Mouse (Mus musculus): ENCODE data around the gene Chd3.
A peak's percentile ranks its signal among the peaks of the same experiment; 100 is the strongest.

The Chd3 gene

DNA sequence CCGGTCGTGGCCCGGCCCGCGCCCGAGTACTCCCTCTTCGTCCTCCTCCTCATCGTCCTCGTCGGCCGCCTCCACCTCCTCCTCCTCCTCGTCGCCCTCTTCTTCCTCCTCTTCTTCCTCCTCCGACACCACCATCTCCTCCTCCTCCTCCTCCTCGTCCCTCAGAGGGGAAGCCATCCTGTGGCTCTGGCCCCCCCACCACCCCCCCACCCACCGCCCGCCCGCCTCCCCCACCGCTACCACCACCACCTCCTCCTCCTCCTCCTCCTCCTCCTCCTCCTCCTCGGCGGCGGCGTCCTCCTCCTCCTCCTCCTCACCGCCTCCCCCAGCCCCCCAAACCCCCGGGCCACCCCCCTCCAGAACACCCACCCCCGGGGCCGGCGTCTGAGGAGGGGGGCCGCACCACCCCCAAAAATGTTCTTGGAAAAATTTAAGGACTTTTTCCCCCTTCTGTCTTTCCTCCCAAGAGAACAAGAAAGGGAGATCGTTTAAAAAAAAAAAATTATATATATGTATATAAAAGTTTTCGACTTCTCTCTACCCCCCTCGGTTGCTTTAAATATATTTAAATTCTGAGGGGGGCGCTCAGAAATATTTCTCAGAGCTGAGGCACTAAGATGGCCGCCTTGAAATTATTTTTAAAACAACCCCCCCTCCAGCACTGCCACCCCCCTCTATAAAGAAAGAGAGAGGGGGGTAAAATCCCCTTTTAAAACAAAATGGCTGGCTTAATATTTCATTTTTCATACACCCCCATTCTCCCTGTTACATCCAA is at the start of gene Chd3:
Gene Chd3 (minus strand): TSS at position 192 of the 775 bp plus-strand sequence.
- DNase-seq = peak; percentile 44

DNA sequence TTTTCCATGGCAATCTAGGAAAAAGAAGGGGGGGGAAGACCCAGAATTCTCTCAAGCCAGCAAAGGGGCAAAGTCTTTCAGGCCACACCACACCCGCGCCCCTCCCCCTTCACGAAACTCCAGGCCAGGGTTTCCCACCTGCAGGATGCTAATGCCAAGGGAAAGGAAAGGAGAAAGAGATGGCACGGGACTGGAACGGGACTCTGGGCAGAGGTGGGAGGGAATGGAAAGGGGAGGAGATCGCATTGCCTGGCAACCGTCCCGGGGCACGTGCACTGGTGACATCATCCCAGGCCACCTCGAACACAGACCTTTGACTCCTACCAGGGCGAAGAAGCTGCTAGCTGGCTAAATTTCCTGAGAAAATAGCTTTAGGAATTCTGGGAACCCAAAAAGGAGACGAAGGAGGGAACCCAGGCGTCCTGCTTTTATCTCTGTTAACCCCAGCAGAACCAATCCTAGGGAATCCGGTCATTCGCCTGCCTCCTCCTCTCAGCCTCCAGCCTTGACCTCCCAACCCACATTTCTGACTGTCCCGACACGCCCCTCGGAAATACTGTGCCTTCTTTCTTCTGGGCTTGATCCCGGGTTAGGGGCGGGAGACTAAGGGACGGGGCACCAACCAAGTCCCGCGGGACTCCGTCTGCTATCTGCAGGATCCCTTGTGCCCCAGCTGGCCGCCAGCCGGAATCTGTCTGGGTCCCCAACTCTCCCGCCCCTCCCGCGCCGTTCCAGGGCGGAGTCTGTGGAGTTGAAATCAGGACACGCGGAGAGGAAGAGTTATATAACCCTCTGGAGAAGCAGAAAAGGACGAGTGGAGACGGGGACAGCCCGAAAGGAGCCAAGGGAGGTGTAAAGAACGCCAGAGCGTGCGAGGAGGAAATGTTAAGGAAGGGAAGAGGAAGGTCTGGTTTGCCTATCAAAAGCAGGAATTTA is 48.5 kb upstream of the Chd3 start:
- DNase-seq = peak; percentile 83

DNA sequence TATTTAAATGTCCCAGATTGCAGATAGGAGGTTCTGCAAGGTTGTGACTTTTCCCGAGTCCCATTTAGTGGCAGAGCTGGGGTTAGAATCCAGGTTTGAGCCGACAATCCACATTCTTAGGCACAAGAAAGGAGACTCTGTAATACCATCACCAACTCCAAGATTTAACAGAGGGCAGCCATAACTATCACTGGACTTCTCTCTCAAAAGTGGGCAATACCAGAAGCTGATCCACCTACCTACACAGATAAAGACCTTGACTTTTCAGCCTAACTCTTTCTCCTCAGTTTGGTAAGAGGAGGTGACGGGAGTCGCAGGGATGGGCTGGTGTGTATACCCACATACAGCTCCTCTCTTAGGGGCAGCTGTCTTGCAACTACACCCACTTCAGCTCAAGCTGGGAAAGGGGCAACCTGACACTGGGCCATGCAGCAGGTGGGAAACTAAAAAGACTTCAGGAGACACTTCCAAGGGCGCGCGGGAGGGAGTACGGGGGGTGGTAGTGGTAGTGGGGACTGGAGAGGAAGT is 47.8 kb upstream of the Chd3 start:
- no peak for DNase-seq

DNA sequence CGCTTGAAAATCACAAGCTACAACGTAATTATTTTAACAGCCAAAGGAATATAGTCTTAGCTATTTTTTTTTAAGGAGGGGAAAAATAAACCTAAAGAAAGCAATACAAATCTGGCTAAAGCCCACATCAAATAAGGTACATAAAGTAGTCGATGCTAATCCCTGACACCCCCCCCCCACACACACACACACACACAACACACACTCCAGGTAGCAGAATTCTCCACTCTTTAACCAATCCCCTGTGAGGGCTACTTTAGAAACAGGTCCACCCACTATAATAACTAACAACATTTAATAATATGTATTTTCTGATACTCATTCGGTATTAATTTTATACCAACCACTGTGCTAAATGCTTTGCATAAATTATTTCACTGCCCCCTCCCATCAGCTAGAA is 47.3 kb upstream of the Chd3 start:
- no peak for DNase-seq

DNA sequence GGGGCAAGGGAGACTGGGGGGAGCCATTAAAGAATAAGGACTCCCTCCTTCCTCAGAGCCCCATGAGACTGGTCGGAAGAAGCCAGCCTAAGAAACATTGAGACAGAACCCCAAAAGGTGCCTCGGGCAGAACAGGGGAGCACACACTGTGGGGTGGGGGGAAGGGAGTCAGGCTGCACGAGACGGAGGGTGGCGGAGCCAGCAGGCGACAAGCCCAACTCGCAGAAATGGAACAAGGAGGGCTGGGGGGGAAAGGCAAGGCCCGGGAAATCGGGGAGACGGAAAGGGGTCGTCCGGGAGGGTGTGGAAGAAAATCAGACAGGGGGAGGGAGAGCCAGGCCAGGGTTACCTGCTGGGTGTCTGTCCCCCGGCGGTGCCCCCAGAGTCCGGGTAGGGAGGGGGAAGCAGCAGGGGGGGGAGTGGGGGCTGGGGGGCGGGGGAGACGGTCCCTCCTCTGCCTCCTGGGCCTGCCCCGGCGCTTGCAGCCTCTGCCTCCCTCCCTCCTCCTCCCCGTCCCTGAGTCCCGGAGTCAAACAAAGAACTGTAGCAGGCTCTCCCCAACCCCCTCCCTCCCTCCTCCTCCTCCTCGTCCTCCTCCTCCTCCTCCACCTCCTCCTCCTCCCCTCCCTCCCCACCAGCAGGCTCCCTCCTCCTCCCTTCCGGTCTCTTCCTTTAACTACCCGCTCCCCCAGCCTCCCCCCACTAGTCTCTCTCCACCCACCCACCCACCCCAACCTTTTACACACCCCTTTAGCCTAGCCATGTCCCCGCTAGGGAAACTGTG is 46.7 kb upstream of the Chd3 start:
- peak; percentile 76 for DNase-seq

DNA sequence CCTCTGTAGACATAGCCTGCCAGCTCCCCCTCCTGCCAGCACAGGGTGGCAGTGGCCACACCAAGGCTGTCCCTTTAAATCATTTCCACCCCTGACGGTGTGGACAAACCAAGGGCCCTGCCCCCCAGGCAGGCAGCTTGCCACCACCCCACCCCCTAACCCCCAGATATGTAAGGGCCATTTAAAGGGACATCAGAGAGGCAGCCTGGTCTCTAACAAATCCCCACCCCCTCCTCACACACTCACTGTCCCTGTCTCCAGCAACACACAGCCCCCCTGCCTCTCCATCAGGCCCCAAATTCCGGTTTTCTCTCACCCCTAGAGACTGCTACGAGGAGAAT is 46.1 kb upstream of the Chd3 start:
- DNase-seq = no peak

DNA sequence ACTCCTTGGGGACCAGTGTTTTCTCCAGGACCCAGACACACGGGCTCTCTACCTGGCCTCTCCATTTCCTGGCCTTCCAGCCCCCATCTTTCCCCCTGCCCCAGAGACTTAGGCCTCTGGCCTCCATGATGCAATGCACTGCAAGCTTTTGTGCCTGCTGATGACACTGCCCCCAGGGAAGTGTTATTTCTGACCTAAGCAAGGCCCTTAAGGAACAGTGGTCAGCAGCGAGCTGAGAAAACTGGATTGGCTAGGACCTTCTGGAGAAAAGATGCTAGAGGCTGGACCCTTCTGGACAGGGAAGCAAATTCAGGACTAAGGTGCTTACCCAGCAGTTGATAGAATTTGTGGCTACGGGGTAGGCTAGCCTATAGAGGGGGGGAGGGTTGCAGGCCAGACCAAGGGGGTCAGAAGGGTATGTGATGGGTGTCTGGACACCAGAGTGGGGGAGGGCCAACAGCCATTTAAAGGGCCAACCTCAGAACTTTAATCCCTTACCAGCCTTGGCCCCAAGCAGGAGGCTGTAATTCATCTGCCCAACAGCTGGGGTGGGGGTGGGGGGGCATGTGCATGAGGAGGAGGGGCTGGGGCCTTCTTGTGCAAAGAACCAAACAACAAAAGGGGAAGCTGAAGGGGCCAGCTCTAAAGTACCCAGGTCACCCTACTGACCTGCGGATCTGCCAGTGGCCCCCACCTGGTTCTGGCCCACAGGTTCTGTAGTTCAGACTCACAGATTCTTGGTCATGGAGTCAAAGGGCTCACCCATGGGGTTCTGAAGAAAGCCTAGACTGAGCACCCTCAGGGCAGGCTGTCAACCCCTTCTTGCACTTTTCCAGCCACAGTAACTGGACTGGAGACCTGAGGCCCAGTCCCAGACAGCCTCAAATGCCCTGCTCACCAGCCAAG is 45.5 kb upstream of the Chd3 start:
- DNase-seq = peak; percentile 50

DNA sequence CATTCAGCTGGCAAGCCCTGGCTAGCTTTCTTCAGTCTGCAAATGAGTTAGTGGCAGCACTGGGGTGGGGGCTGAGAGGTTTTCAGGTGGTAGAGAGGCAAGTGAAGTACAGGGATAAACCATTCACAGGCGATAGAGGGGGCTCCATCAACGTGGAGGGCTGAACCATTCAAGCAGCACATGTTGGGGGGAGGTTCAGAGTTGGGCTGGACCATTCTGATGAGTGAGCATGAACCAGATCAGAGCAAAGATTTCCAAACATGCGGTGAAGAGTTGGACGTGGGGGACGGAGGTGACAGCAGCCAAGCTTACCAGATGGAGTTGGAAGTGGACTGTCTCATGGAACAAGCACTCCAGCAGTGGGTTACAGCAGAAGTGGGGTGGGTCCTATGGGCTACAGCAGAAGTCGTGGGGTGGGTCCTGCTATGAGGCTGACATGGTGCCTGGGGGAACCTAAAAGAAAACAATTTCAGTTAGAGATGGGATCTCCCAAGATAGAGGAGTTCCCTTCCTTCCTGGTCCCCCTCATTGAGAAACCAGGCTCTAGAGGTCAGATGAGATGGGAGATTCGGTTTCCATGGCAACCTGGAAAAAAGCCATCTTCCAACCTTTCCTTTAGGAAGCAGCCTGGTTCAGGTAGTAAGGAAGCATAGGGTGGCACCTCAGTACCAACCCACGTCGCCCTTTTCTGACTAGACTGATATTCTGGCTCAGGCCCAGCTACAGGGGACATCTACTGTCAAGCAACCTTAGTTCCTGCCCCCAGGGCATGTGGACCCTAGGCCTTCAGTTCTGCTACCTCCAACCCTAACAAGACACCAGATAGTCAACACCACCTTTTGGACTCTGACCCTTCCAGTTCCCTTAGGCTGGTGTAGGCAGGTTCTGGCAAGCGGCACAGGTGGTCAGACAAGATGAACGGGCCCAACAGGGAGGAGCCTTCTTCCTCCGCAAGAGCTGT is 44.3 kb upstream of the Chd3 start, which contains the start of gene Kdm6b:
Gene Kdm6b (minus strand): TSS at position 455 of the 961 bp plus-strand sequence.
- peak; percentile 74 for DNase-seq

DNA sequence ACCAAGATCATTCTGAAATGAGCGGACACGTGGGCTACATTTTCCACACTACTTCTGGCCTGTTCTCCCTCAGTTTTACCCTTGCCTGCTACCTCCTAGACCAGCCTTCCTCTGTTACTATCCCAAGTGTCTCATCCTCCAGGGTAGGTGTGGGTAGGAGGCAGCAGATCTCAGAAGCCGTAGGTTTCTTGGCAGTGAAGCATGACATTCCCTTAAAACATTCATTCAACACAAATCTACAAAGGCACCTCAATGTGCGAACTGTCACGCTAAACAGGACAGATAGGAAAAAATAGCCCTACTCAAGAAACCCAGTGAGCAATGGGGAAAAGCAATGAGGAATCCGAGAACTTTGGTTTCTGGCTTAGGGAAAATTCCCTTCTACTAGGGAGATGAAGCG is 43.3 kb upstream of the Chd3 start:
- no peak for DNase-seq

DNA sequence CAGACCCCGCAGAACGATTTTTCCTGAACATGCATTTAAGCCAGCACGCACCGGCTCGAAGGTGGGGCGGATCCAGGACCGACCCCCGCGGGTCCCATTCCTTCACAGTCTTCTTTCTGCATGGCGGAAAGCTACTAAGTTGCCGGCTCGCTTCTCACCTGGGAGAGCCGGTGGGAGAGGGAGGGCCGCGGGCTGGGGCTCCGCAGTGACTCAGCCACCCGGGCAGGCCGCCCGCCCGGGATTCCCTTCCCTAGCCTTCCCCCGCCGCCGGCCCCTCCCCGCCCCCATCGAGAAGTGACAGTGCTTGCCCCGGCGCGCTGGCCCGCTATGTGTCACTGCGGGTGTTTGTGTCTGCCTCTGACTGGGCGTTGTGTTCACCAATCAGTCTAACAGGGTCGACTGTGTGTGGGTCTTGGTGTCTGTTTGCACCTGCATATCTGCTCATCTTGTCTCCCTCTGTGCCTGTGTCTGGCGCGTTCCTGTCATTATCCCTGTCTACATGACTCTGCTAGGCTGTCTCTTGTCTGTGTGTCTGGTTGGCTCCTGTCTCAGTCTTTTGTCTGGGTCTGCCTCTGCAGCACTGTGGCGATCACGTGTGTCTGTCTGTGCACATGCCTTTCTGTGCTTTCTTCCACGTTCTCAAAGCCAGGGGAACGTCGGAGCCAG is 42.5 kb upstream of the Chd3 start:
- DNase-seq = peak; percentile 78

DNA sequence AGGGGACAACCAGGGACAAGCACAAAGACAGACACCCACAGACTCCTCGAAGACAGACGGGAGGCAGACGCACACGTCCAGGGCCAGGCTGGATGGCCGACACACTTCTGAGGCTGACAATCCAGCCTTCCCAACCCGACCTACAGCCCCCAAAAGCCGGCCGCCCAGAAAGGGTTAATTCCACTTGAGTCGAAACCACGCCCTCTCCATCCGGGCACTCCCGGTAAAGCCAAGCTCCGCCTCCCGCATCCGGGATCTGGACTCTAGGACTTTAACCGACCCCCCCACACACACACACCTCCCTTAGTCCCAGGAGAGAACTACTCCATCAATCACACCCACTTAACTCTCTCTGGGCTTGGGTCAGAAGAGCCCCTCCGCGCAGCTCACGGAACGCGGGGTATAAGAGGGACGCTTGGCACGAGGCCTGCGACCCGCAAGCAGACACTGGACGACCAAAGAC is 41.9 kb upstream of the Chd3 start:
- DNase-seq = peak; percentile 96

DNA sequence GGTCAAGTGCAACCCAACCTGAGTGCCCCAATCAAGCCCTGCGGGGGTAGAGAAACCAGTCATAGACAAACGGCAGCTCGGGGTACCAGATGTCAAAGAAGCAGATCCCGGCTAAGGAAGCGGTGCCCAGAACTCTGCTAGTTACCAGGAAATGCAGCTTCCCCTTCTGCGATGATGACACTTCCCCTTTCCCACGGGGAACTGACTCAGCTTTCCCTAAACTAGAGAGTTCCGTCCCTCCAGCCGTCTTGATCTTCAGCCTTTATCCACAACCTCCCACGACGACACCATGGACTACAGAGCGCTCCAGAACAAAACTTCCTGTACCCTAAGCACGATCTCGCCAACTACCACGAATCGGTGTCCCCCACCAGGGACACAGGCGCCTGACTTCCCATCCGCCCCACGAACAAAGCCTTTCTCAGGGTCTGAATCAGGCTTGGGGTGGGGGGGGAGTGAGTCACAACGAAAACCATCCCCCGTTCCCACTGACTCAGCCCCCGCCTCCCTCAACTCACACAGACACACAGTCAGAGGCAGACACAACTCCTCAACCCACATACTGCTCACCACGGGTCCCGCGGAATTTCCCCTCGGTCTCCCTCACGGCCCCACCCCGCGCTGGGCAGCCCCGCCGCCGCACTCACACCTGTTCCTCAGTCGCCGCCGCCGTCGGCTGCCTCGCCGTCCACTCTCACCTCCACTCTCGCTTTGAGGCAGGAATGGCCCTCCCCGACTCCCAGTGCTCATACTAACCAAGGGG is 41.3 kb upstream of the Chd3 start:
- DNase-seq = peak; percentile 80

DNA sequence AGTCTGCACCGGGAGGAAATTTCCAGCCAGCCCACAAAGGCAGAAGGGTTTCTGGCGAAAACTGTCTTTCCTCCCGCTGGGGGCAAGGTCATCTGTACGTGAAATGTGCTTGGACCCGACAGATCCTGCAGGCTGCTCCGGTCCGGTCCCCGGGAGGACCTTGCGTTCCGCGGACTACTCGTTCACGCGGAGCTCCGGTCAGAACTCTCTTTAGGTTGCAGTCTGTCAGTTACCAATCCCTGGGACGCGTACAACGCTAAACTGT is 40.8 kb upstream of the Chd3 start:
- DNase-seq = no peak

DNA sequence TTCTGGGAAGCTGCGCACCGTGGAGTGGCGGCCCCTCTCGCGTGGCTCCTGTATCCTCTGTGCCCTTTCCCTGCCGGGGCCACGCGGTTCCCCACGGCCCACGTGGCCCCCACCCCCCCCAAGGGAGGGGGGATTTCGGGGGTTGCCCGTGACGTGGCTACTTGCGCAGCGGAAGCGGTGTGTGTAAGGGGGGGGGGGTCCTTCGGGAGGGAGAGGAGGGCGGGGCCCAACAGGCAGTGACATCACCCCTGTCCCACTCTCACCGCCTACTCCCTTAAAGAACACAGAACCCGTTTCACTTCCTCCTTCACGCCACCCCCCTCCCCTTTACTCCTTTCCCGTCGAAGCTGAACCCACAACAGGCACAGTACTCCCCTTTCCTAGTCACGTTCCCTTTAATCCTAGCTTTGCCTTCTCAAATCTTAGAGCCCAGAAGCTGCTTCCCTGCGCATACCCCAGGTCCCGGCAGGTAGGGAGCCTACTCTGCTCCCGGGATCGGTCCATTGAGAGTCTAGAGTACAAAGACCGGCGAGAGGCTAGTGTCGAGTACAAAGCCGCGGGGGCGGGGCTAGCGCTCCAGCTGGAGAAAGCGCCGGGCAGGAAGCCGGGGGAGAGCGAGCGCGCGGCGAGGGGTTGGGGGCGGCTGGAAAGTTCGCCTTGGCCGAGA is 40.3 kb upstream of the Chd3 start:
- peak; percentile 94 for DNase-seq

DNA sequence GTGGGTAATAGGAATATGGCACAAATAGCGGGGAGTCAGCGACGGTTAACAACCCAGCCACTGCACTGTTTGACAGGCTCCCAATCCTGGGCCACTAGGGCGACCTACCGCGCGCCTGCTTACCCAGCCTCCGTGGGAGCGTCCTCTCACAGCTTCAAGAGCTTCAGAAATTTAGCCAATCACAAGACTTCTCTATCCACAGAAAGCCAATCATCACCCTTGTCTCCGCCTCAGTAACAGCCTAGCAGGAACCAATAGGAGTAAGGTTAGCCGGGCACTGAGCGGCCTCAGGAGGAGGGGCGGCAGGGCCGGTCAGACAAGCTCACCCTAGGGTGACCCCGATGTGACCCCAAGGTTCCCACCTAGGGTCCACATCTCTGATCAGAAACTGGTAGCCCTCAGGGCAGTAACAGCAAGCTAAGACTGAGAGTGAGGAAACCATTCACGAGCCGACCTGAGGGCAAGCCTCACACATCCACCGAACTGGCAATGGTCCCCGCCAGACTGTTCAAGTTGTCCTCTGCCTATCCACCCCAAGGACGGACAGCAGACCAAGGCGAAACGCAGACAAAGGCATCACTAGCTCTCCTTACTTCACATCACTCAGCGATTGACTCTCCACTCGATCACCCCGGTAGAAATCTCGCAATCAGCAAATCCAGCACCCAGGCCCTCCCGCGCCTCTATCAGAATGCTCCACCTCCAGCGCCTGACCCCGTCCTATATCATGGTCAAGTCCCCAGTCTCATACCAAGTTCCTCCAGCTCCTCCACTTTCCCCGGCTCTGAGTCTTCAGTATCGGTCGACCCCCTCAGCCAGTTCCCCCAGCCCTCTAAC is 39.6 kb upstream of the Chd3 start:
- DNase-seq = peak; percentile 76

DNA sequence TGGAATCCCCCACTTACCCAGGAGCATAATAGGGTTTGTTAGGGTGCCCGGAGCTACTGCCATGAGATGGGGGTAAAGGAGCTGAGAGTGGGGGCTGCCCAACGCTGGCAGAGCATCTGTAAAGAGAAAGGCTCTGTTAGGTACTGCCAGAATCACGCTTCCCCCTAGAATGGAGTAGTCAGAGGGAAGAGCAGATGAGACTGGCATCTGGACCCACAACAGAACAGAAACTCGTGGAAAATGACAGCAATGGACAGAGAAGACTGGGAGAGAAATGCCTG is 38.5 kb upstream of the Chd3 start:
- DNase-seq = no peak

DNA sequence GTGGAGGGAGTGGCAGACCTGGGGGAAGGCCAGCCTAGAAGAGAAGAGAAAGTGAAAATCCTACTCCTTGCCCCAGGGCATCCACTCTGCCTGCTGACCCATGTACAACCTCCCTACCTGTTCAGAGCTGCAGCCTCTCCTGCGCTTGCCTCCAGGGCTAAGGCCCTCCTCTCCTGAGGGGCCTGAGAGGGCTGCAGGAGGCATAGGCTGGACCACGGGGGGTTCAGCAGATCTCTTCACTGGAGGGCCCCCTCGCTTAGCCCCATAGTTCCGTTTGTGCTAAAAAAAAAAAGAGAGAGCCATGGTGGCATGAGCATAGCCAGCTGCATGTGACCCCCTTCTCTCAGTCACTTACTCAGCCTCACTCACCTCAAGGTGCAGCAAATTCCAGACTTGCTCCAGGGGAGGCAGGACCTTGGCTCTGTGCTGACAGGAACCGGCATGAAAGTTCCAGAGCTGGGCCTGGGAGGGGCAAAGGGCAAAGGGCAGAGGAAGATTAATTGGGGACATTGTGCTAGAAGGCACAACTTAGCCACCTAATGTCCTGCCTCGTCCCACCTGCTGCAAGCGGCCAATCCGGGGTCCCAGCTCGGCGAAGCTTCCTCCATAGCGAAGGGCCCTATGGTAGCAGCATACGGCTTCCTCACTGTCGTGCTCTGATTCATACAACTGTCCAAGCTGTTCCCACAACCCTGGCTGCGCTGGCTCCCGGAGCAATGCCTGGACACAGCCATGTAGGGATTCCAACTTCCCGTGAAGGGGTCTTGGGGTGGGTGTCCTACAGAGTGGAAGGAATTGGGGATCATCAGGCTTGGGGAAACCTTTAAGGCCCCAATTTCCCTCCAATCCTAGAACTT is 37.9 kb upstream of the Chd3 start:
- no peak for DNase-seq
